Mouse (Mus musculus) megakaryocyte, adult 5-6 weeks (primary cell): Measurements from ENCODE around the gene Cavin1. TPM values are rescaled to one million over a fixed set of nuclear protein-coding genes. Genes with fewer than 3 reads are reported as not detected.
A peak's percentile ranks its signal among the peaks of the same experiment; 100 is the strongest.

Source experiments
- ATAC-seq: 2 replicates; pipeline ENCODE4 v1.8.0; 2016; ENCODE audit warnings: mild to moderate bottlenecking, inconsistent platforms; ENCODE audit not compliant: poor library complexity, severe bottlenecking
- total RNA-seq, 2 experiments: library from RNA; stranded (forward) in 1 of 2; stranded (reverse) in 1 of 2; fragments of 153-499, 151-499 nt in 1 of 2; fragments of 221-1000, 200-1000 nt in 1 of 2; gene quantifications; 2 replicates each; pipeline versions ENCODE4 v1.2.3 to v1.2.4; 2015 to 2017

Cavin1 gene
- total RNA-seq, 2 experiments from 2014 or later, result 0.15 TPM; not detected in 1

- ATAC-seq, result no peak
These were observed 52.7 kb downstream of the Cavin1 start for GRCm38 (mm10) chr11:100918007-100918406.

DNA sequence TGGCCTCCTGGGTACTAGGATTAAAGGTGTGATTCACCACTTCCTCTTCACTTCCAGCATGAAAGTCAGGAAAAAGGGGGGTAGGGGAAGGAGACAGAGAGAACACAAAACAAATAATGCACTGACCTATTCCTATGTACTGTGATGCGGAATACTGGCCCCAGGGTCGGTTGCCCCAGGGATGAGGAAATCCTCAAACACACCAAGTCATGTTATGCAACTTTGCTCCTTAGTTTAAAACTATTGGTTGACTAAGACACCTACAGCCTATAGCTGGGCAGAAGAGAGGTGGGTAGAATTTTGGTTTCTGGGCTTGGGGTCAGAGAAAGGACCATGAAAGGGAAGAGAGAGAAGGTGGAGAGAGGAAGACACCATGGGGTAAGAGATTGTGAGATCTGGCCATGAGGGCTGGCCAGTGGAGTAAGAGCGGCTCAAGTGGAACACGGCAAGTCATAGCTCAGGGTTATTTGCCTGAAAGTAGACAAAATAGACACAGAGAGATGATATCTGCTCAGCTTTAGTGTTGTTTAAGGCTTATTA lies 54.2 kb downstream of the Cavin1 start:
- ATAC-seq, result peak; percentile 88

- ATAC-seq, result no peak
These were observed 55.6 kb downstream of the Cavin1 start for GRCm38 (mm10) chr11:100915063-100915462.

DNA sequence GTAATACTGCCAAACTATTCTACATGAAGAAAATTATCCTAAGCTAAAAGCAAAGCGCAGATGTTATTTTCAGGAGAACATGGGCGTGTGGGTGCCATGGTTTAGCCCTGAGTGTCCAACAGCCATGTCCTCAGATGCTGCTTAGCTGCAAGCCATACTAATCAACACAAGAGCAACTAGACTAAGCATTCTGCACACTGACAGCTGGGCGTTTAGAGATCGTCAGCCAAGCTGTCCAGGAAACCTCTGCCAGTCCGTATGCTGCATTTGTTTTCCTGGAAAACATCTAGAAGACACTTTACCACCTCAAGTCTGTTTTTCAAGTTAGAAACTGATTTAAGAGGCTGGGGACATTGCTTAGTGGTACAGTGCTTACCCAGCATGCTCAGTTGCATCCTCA lies 56.3 kb downstream of the Cavin1 start:
- ATAC-seq, result no peak

DNA sequence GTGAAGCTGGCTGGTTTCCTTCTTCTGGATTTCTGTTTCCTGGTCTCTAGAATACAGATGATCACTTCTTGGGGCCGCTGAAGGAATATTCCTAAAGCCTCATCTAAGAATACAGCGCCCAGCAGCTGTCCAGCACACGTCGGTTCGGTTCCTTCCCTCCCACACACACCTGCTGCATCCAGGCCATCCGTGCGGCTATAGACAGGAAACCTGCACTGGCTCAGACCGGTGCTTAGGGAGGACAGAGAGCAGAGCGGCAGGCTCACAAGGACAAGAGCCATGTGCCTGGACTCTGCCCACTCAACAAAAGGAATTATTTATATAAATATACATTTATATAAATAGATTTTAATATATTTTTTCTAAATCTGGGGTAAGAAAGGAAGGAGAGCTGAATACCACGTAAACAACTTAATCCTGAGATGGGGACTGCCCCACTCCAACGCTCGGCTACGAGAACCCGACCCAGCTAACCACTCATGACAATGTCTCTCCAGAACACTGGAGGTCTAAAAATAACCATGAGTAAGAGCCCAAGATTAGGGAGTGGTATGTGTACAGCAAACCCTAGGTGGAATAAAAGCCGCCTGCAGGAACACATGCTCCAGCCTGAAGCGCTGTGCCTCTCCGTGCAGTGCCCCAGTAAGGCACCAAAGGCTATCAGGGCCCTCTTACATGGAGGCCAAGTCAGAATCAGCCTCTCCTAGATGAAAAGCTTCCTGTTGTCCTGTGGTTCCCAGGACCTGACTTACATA lies 58.1 kb downstream of the Cavin1 start:
- ATAC-seq, result no peak

DNA sequence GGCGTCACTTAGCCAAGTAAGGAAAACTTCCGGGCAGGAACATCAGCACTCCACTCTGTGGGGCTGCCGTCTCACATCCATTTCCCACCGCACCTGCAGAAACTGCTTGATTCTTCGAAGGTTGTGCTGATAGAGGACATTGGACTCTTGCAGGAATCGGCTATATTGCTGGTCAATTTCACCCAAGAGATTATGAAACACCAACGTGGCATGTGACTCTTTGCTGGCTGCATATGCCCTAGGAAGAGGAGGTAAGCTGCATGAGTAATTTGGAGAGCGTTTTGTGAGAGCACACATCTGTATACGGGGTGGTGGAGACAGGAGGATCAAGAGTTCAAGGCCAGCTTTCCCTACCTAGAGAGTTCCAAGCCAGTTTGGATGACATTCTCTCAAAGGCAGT lies 62.1 kb downstream of the Cavin1 start:
- ATAC-seq, result no peak

- ATAC-seq, result no peak
These were observed 62.6 kb downstream of the Cavin1 start for GRCm38 (mm10) chr11:100908112-100908511.

DNA sequence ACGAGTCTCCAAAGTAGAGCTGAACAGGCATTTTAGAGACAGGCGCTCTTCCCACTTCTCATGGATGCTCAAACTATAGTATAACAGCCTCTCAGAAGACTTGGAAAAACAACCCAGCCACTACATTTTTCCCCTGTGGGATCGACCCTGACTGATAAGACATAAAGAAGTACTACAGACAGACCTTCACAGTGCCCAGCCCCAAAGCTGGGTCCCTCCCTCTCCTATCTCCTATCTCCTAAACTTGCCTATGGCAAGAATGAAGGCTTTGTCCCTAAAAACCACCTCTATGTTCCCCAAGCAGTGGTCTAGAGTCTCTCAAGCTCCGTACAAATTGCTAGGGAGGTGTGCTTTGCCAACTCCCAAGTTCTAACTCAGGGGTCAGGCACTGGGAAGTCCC lies 63.8 kb downstream of the Cavin1 start:
- ATAC-seq, result no peak

Other genes with a start within 250 kb of the Cavin1 start
- gene Rab5c, start 232.7 kb downstream of the Cavin1 start, total RNA-seq (2015), result 167 and 170 TPM in 2 replicates
- gene Rab5c, start 232.7 kb downstream of the Cavin1 start, total RNA-seq (2017), result 136 and 142 TPM in 2 replicates
- gene Kcnh4, start 210.9 kb downstream of the Cavin1 start, total RNA-seq (2015), result not detected in 2 replicates
- not detected in 2 replicates for gene Kcnh4, start 210.9 kb downstream of the Cavin1 start, total RNA-seq (2017)
- gene Hcrt, start 208.0 kb downstream of the Cavin1 start, total RNA-seq (2015), result not detected in 2 replicates
- gene Hcrt, start 208.0 kb downstream of the Cavin1 start, total RNA-seq (2017), result not detected in 2 replicates
- gene Ghdc, start 199.9 kb downstream of the Cavin1 start, total RNA-seq (2015), result 4.6 and 5.6 TPM in 2 replicates
- gene Ghdc, start 199.9 kb downstream of the Cavin1 start, total RNA-seq (2017), result 4.6 and 6.6 TPM in 2 replicates
- 40.9 and 47.6 TPM in 2 replicates for gene Stat5b, start 120.2 kb downstream of the Cavin1 start, total RNA-seq (2015)
- gene Stat5b, start 120.2 kb downstream of the Cavin1 start, total RNA-seq (2017), result 50.6 and 53.2 TPM in 2 replicates
- gene Stat5a, start 111.5 kb downstream of the Cavin1 start, total RNA-seq (2015), result 20.0 and 22.5 TPM in 2 replicates
- 22.5 and 23.7 TPM in 2 replicates for gene Stat5a, start 111.5 kb downstream of the Cavin1 start, total RNA-seq (2017)
- 61.5 and 79.5 TPM in 2 replicates for gene Stat3, start 31.3 kb downstream of the Cavin1 start, total RNA-seq (2015)
- gene Stat3, start 31.3 kb downstream of the Cavin1 start, total RNA-seq (2017), result 103 and 184 TPM in 2 replicates
- gene Atp6v0a1, start 38.6 kb upstream of the Cavin1 start, total RNA-seq (2015), result 40.2 and 42.9 TPM in 2 replicates
- 35.2 and 46.1 TPM in 2 replicates for gene Atp6v0a1, start 38.6 kb upstream of the Cavin1 start, total RNA-seq (2017)
- gene Naglu, start 99.1 kb upstream of the Cavin1 start, total RNA-seq (2015), result 7.2 and 7.9 TPM in 2 replicates
- gene Naglu, start 99.1 kb upstream of the Cavin1 start, total RNA-seq (2017), result 8.9 and 9.1 TPM in 2 replicates
- gene Hsd17b1, start 107.5 kb upstream of the Cavin1 start, total RNA-seq (2015), result 0.11 and 0.45 TPM in 2 replicates
- gene Hsd17b1, start 107.5 kb upstream of the Cavin1 start, total RNA-seq (2017), result 0.29 TPM in 1 of 2 replicates, not detected in the other
- 10.6 and 13.1 TPM in 2 replicates for gene Coasy, start 111.7 kb upstream of the Cavin1 start, total RNA-seq (2015)
- 11.4 and 15.8 TPM in 2 replicates for gene Coasy, start 111.7 kb upstream of the Cavin1 start, total RNA-seq (2017)
- 62.7 and 64.8 TPM in 2 replicates for gene Mlx, start 116.4 kb upstream of the Cavin1 start, total RNA-seq (2015)
- gene Mlx, start 116.4 kb upstream of the Cavin1 start, total RNA-seq (2017), result 79.3 and 96.0 TPM in 2 replicates
- 11.5 and 14.9 TPM in 2 replicates for gene Psmc3ip, start 124.5 kb upstream of the Cavin1 start, total RNA-seq (2015)
- gene Psmc3ip, start 124.5 kb upstream of the Cavin1 start, total RNA-seq (2017), result 21.3 and 24.1 TPM in 2 replicates
- gene Retreg3, start 149.0 kb upstream of the Cavin1 start, total RNA-seq (2015), result 15.9 and 17.2 TPM in 2 replicates
- gene Retreg3, start 149.0 kb upstream of the Cavin1 start, total RNA-seq (2017), result 48.1 and 53.1 TPM in 2 replicates
- gene Tubg1, start 149.1 kb upstream of the Cavin1 start, total RNA-seq (2015), result 14.5 and 15.2 TPM in 2 replicates
- 32.2 and 34.4 TPM in 2 replicates for gene Tubg1, start 149.1 kb upstream of the Cavin1 start, total RNA-seq (2017)
- not detected in 2 replicates for gene Tubg2, start 185.0 kb upstream of the Cavin1 start, total RNA-seq (2015)
- gene Tubg2, start 185.0 kb upstream of the Cavin1 start, total RNA-seq (2017), result not detected in 2 replicates
- gene Cntnap1, start 199.6 kb upstream of the Cavin1 start, total RNA-seq (2015), result not detected in 2 replicates
- 0.07 TPM in 1 of 2 replicates, not detected in the other for gene Cntnap1, start 199.6 kb upstream of the Cavin1 start, total RNA-seq (2017)
- gene Plekhh3, start 200.5 kb upstream of the Cavin1 start, total RNA-seq (2015), result 0.96 and 1.6 TPM in 2 replicates
- 1.8 and 3.8 TPM in 2 replicates for gene Plekhh3, start 200.5 kb upstream of the Cavin1 start, total RNA-seq (2017)
- gene Ccr10, start 204.6 kb upstream of the Cavin1 start, total RNA-seq (2015), result 0.11 TPM in 1 of 2 replicates, not detected in the other
- gene Ccr10, start 204.6 kb upstream of the Cavin1 start, total RNA-seq (2017), result 0.07 and 0.37 TPM in 2 replicates